Mouse (Mus musculus) midbrain, embryonic 11.5 days (tissue): ENCODE results near the gene Ubxn11. TPM values are rescaled to one million over a fixed set of nuclear protein-coding genes. Genes with fewer than 3 reads are reported as not detected.

Experiments used
- ATAC-seq: fragments of 200-750 bp; cut with Nextera tagmentation; 2 replicates; pipeline ENCODE4 v1.8.0; 2017; ENCODE audit warnings: moderate TSS enrichment, moderate library complexity; ENCODE audit not compliant: low FRiP score
- DNase-seq: peaks from one replicate; pipeline ENCODE4 v3.0.0; 2015; ENCODE audit warnings: low spot score; ENCODE audit errors: missing footprints
- H3K27ac ChIP-seq: fragments of 300-500 bp; sonication (generic); 2 replicates; pipeline ENCODE4 v1.5.1; 2014; ENCODE audit warnings: low read depth, low read length
- H3K27me3 ChIP-seq: fragments of 300-500 bp; sonication (generic); 2 replicates; pipeline ENCODE4 v1.6.1; 2014; ENCODE audit warnings: mild to moderate bottlenecking, low read length, moderate library complexity, mixed read lengths; ENCODE audit not compliant: control insufficient read depth, insufficient read depth
- H3K36me3 ChIP-seq: fragments of 300-500 bp; sonication (generic); 2 replicates; pipeline ENCODE4 v1.6.1; 2014; ENCODE audit warnings: mild to moderate bottlenecking, low read length, moderate library complexity, mixed read lengths; ENCODE audit not compliant: control insufficient read depth, insufficient read depth
- H3K4me1 ChIP-seq: fragments of 300-500 bp; sonication (generic); 2 replicates; pipeline ENCODE4 v1.6.1; 2014; ENCODE audit warnings: low read length; ENCODE audit not compliant: control insufficient read depth, insufficient read depth
- H3K4me2 ChIP-seq: fragments of 300-500 bp; sonication (generic); 2 replicates; pipeline ENCODE4 v1.6.1; 2014; ENCODE audit warnings: mild to moderate bottlenecking, moderate library complexity
- H3K4me3 ChIP-seq: fragments of 300-500 bp; sonication (generic); 2 replicates; pipeline ENCODE4 v1.5.1; 2014; ENCODE audit warnings: low read depth, low read length
- H3K9ac ChIP-seq: fragments of 300-500 bp; sonication (generic); 2 replicates; pipeline ENCODE4 v1.6.1; 2014; ENCODE audit warnings: low read length
- H3K9me3 ChIP-seq: fragments of 300-500 bp; sonication (generic); 2 replicates; pipeline ENCODE4 v1.6.1; 2016; ENCODE audit warnings: low read length; ENCODE audit not compliant: control insufficient read depth
- WGBS: fragments of 180-500 bp; shearing (Covaris S2); extraction: QIAGEN DNeasy Blood & Tissue Kit; methylation state at CpG from one replicate; pipeline ENCODE4 v1.1.7; 2014; 5-methylcytosine and 5-hydroxymethylcytosine counted together
- polyA plus RNA-seq: library from polyadenylated mRNA; unstranded; fragments of >200 nt; fragmentation: Nextera tagmentation; extraction: Ambion mirVana; gene quantifications from 2 replicates; pipeline ENCODE4 v1.2.1, GENCODE M21; 2014

The Ubxn11 gene
- polyA plus RNA-seq, 1 experiment from 2014 or later = 3.0 TPM

- Histone ChIP-seq H3K4me3 (no peak overlapping the region), H3K27ac (no peak overlapping the region), H3K9ac (no peak overlapping the region), H3K4me1 (peaks cover 6% of the 10 kb centered on the region), H3K9me3 (no peaks in the 10 kb centered on the region), H3K36me3 (no peaks in the 10 kb centered on the region), H3K4me2 (no peak overlapping the region), H3K27me3 (peaks cover 9% of the 10 kb centered on the region; the same call in 1 of the 2 replicates)
- 85% methylated on average over 4 of the region's 4 CpGs for WGBS
- DNase-seq (peak; percentile 76), ATAC-seq (no peak)
Observed at GRCm38 (mm10) chr4:134084999-134085398, 17.4 kb upstream of the Ubxn11 start.

DNA sequence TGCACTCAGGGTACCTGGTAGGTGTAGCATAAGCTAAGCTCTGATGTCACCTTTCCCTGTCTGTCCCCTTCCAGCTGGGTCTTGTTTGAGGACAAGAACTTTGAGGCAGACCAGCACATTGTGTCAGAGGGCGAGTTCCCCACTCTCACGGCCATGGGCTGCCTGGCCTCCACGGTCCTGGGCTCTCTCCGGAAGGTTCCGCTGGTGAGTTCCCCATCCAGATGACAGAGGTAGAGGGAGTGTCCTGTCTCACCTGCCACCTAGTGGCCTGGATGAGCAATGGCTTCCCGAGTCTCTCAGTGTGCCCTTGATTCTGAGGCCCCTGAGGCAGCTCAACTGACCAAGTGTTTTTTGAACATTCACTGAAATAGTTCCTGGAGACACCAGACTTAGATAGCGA lies 15.0 kb upstream of the Ubxn11 start:
- H3K4me1 ChIP-seq = no peaks in the 10 kb centered on the region
- no peaks in the 10 kb centered on the region for H3K36me3 ChIP-seq
- H3K9me3 ChIP-seq = no peaks in the 10 kb centered on the region
- ATAC-seq = peak; percentile 46; the same call in 1 of the 2 replicates
- 46% methylated on average over 7 of the region's 7 CpGs for WGBS
- no peak overlapping the region for H3K4me3 ChIP-seq
- no peak overlapping the region for H3K27ac ChIP-seq
- no peak overlapping the region for H3K4me2 ChIP-seq
- H3K27me3 ChIP-seq = no peaks in the 10 kb centered on the region
- no peak overlapping the region for H3K9ac ChIP-seq
- DNase-seq = peak; percentile 85

GRCm38 (mm10) chr4:134089029-134089428 lies 13.3 kb upstream of the Ubxn11 start:
- Histone ChIP-seq H3K27ac (no peak overlapping the region), H3K36me3 (no peaks in the 10 kb centered on the region)
- 86% methylated on average over 9 of the region's 9 CpGs for WGBS

GRCm38 (mm10) chr4:134090521-134091224 lies 11.7 kb upstream of the Ubxn11 start:
- no peak overlapping the region for H3K27ac ChIP-seq
- no peak overlapping the region for H3K4me2 ChIP-seq
- no peaks in the 10 kb centered on the region for H3K27me3 ChIP-seq
- 88% methylated on average over 16 of the region's 16 CpGs for WGBS
- ATAC-seq (no peak), DNase-seq (no peak)
- H3K9ac ChIP-seq = no peak overlapping the region
- H3K4me1 ChIP-seq = no peaks in the 10 kb centered on the region
- no peak overlapping the region for H3K4me3 ChIP-seq
- H3K36me3 ChIP-seq = no peaks in the 10 kb centered on the region
- no peaks in the 10 kb centered on the region for H3K9me3 ChIP-seq

More at GRCm38 (mm10) chr4:134089029-134089428, 13.3 kb upstream of the Ubxn11 start:
- H3K9ac ChIP-seq = no peak overlapping the region
- no peaks in the 10 kb centered on the region for H3K4me1 ChIP-seq
- H3K27me3 ChIP-seq = no peaks in the 10 kb centered on the region
- DNase-seq = no peak
- H3K4me3 ChIP-seq = no peak overlapping the region
- H3K4me2 ChIP-seq = no peak overlapping the region
- H3K9me3 ChIP-seq = no peaks in the 10 kb centered on the region
- ATAC-seq = no peak

GRCm38 (mm10) chr4:134091225-134091529 lies 11.2 kb upstream of the Ubxn11 start:
- H3K9me3 ChIP-seq = no peaks in the 10 kb centered on the region
- H3K9ac ChIP-seq = no peak overlapping the region
- H3K4me3 ChIP-seq = no peak overlapping the region
- H3K27ac ChIP-seq = no peak overlapping the region
- H3K36me3 ChIP-seq = no peaks in the 10 kb centered on the region
- DNase-seq (no peak), ATAC-seq (no peak)
- no peaks in the 10 kb centered on the region for H3K27me3 ChIP-seq
- H3K4me2 ChIP-seq = no peak overlapping the region
- 84% methylated on average over 6 of the region's 6 CpGs for WGBS
- H3K4me1 ChIP-seq = no peaks in the 10 kb centered on the region

GRCm38 (mm10) chr4:134092382-134093288 lies 9.7 kb upstream of the Ubxn11 start:
- no peaks in the 10 kb centered on the region for H3K9me3 ChIP-seq
- no peak overlapping the region for H3K27ac ChIP-seq
- H3K36me3 ChIP-seq = no peaks in the 10 kb centered on the region
- no peaks in the 10 kb centered on the region for H3K27me3 ChIP-seq
- ATAC-seq (no peak), DNase-seq (peak; percentile 88)
- H3K9ac ChIP-seq = no peak overlapping the region
- WGBS = 72% methylated on average over 6 of the region's 6 CpGs
- H3K4me3 ChIP-seq = no peak overlapping the region
- H3K4me1 ChIP-seq = no peaks in the 10 kb centered on the region
- no peak overlapping the region for H3K4me2 ChIP-seq

- DNase-seq (no peak), ATAC-seq (no peak)
- Histone ChIP-seq H3K4me2 (no peak overlapping the region), H3K9me3 (no peaks in the 10 kb centered on the region), H3K27me3 (no peaks in the 10 kb centered on the region), H3K4me3 (no peak overlapping the region), H3K27ac (no peak overlapping the region), H3K36me3 (no peaks in the 10 kb centered on the region), H3K9ac (no peak overlapping the region), H3K4me1 (no peaks in the 10 kb centered on the region)
- 87% methylated on average over 7 of the region's 7 CpGs for WGBS
Observed at GRCm38 (mm10) chr4:134094004-134094564, 8.3 kb upstream of the Ubxn11 start.

DNA sequence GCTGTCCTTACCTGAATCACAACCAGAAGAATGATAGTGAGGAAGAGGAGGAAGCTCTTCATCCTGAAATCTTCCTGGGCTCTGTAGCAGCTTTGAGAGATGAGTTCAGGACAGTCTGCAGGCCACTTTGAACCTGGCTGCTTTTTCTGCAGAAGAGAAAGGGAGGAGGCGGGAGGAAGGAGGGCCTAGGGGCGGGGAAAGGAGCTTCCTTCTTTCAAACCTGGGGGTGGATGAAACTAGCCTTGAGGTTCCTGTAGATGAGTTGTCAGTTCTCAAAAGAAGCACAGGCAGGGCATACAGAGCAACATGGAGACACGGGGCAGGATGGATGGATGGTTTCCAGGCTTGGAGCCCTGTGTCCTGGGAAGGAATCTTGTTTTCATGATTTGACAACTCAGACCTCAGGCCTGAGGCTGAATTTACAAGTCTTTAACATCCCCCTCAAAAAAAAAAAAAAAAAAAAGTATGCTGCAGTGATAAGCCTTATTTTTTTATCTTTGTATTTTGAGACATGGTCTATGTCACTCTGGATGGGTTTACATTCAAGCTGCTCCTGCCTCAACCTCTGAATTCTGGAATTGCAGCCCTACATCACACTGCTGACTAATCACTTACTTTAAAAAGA lies 7.3 kb upstream of the Ubxn11 start, which contains the start of gene Cd52:
Gene Cd52 (minus strand): TSS at position 160 of the 625 bp plus-strand sequence.
- no peak within 1 kb of the TSS for H3K27ac ChIP-seq
- no peaks in the 10 kb centered on the region for H3K36me3 ChIP-seq
- H3K9ac ChIP-seq = no peak within 1 kb of the TSS
- no peaks in the 10 kb centered on the region for H3K9me3 ChIP-seq
- no peaks in the 10 kb centered on the region for H3K27me3 ChIP-seq
- DNase-seq (no peak), ATAC-seq (no peak)
- H3K4me2 ChIP-seq = no peak within 1 kb of the TSS
- H3K4me1 ChIP-seq = no peaks in the 10 kb centered on the region
- WGBS = 50% methylated on average over 3 of the region's 3 CpGs
- no peak within 1 kb of the TSS for H3K4me3 ChIP-seq
